Mouse (Mus musculus) neural tube, embryonic 15.5 days (tissue): ENCODE results near the gene Znrf4. TPM values are rescaled to one million over a fixed set of nuclear protein-coding genes. Genes with fewer than 3 reads are reported as not detected.

ENCODE experiments used
- ATAC-seq: fragments of 200-750 bp; cut with Nextera tagmentation; 2 replicates; pipeline ENCODE4 v1.8.0; 2017; ENCODE audit warnings: mild to moderate bottlenecking, moderate TSS enrichment, moderate library complexity; ENCODE audit not compliant: low FRiP score
- H3K27ac ChIP-seq: fragments of 300-500 bp; sonication (generic); replicated peaks from 2 replicates; pipeline ENCODE4 v1.5.1; 2015; ENCODE audit warnings: mild to moderate bottlenecking, inconsistent platforms
- H3K27me3 ChIP-seq: fragments of 300-500 bp; sonication (generic); replicated peaks from 2 replicates; pipeline ENCODE4 v1.6.1; 2015; ENCODE audit warnings: inconsistent platforms
- H3K36me3 ChIP-seq: fragments of 300-500 bp; sonication (generic); 2 replicates; pipeline ENCODE4 v1.6.1; 2015; ENCODE audit warnings: inconsistent platforms
- H3K4me1 ChIP-seq: fragments of 300-500 bp; sonication (generic); 2 replicates; pipeline ENCODE4 v1.6.1; 2015; ENCODE audit warnings: inconsistent platforms
- H3K4me2 ChIP-seq: fragments of 300-500 bp; sonication (generic); 2 replicates; pipeline ENCODE4 v1.6.1; 2015; ENCODE audit warnings: inconsistent platforms, mild to moderate bottlenecking, moderate library complexity
- H3K4me3 ChIP-seq: fragments of 300-500 bp; sonication (generic); replicated peaks from 2 replicates; pipeline ENCODE4 v1.5.1; 2015; ENCODE audit warnings: mild to moderate bottlenecking, inconsistent platforms
- H3K9ac ChIP-seq: fragments of 300-500 bp; sonication (generic); replicated peaks from 2 replicates; pipeline ENCODE4 v1.6.1; 2015; ENCODE audit warnings: mild to moderate bottlenecking, inconsistent platforms
- H3K9me3 ChIP-seq: fragments of 300-500 bp; sonication (generic); replicated peaks from 2 replicates; pipeline ENCODE4 v1.6.1; 2016; ENCODE audit warnings: inconsistent platforms
- WGBS: fragments of 180-500 bp; shearing (Covaris S2); methylation state at CpG from one replicate; pipeline ENCODE4 v1.1.7; 2015; ENCODE audit warnings: mixed read lengths; 5-methylcytosine and 5-hydroxymethylcytosine counted together
- polyA plus RNA-seq: library from polyadenylated mRNA; unstranded; fragments of >200 nt; fragmentation: Nextera tagmentation; extraction: Ambion mirVana; gene quantifications from 2 replicates; pipeline ENCODE4 v1.2.1, GENCODE M21; 2015

The Znrf4 gene
- polyA plus RNA-seq, 1 experiment from 2014 or later = not detected

- Histone ChIP-seq H3K9ac (no peak overlapping the region), H3K36me3 (no peaks in the 10 kb centered on the region), H3K4me2 (no peak overlapping the region), H3K4me3 (no peak overlapping the region), H3K27me3 (no peaks in the 10 kb centered on the region), H3K9me3 (no peaks in the 10 kb centered on the region), H3K27ac (no peak overlapping the region), H3K4me1 (peaks cover 23% of the 10 kb centered on the region)
- no peak for ATAC-seq
- 60% methylated on average over 9 of the region's 9 CpGs for WGBS
Observed at GRCm38 (mm10) chr17:56485118-56485517, 27.1 kb downstream of the Znrf4 start.

GRCm38 (mm10) chr17:56482671-56483070, 29.6 kb downstream of the Znrf4 start:
- 82% methylated on average over 1 of the region's 1 CpGs for WGBS
- Histone ChIP-seq H3K36me3 (no peaks in the 10 kb centered on the region), H3K4me3 (no peak overlapping the region), H3K27ac (no peak overlapping the region), H3K9me3 (no peaks in the 10 kb centered on the region), H3K4me1 (peaks cover 14% of the 10 kb centered on the region), H3K4me2 (no peak overlapping the region), H3K9ac (no peak overlapping the region), H3K27me3 (no peaks in the 10 kb centered on the region)
- no peak for ATAC-seq

GRCm38 (mm10) chr17:56479358-56479757, 32.9 kb downstream of the Znrf4 start:
- H3K36me3 ChIP-seq = no peaks in the 10 kb centered on the region
- H3K9me3 ChIP-seq = no peaks in the 10 kb centered on the region
- 16% methylated on average over 6 of the region's 6 CpGs for WGBS
- ATAC-seq = no peak
- no peak overlapping the region for H3K4me3 ChIP-seq
- peaks cover 13% of the 10 kb centered on the region for H3K4me1 ChIP-seq
- H3K27ac ChIP-seq = no peak overlapping the region
- no peaks in the 10 kb centered on the region for H3K27me3 ChIP-seq
- no peak overlapping the region for H3K4me2 ChIP-seq
- no peak overlapping the region for H3K9ac ChIP-seq

GRCm38 (mm10) chr17:56478191-56478611, 34.0 kb downstream of the Znrf4 start:
- Histone ChIP-seq H3K27me3 (no peaks in the 10 kb centered on the region), H3K9me3 (no peaks in the 10 kb centered on the region), H3K4me2 (no peak overlapping the region), H3K4me3 (no peak overlapping the region), H3K27ac (no peak overlapping the region), H3K4me1 (peaks cover 25% of the 10 kb centered on the region), H3K9ac (no peak overlapping the region), H3K36me3 (no peaks in the 10 kb centered on the region)
- no peak for ATAC-seq
- whole genome bisulfite sequencing = 69% methylated on average over 11 of the region's 11 CpGs

GRCm38 (mm10) chr17:56477191-56477818, 34.9 kb downstream of the Znrf4 start:
- H3K4me1 ChIP-seq = peaks cover 34% of the 10 kb centered on the region
- WGBS = 58% methylated on average over 19 of the region's 19 CpGs

GRCm38 (mm10) chr17:56476402-56476752, 35.9 kb downstream of the Znrf4 start, which contains the start of gene Ptprs:
Ptprs (minus strand) TSS chr17:56476483.
- ATAC-seq = peak; percentile 90
- under 1% methylated on average over 27 of the region's 27 CpGs for WGBS
- Histone ChIP-seq H3K27me3 (no peaks in the 10 kb centered on the region), H3K4me1 (peaks cover 43% of the 10 kb centered on the region), H3K36me3 (no peaks in the 10 kb centered on the region), H3K4me3 (peak within 1 kb of the TSS; percentile 74), H3K9ac (peak within 1 kb of the TSS; percentile 99), H3K9me3 (no peaks in the 10 kb centered on the region), H3K27ac (peak within 1 kb of the TSS; percentile 98), H3K4me2 (peak within 1 kb of the TSS; percentile 85)

More at GRCm38 (mm10) chr17:56477191-56477818, 34.9 kb downstream of the Znrf4 start:
- H3K9ac ChIP-seq = no peak overlapping the region
- H3K27ac ChIP-seq = no peak overlapping the region
- no peaks in the 10 kb centered on the region for H3K9me3 ChIP-seq
- no peaks in the 10 kb centered on the region for H3K36me3 ChIP-seq
- no peak overlapping the region for H3K4me3 ChIP-seq
- no peak overlapping the region for H3K4me2 ChIP-seq
- no peaks in the 10 kb centered on the region for H3K27me3 ChIP-seq
- ATAC-seq = no peak

- ATAC-seq = peak; percentile 51
- under 1% methylated on average over 63 of the region's 66 CpGs for WGBS
- H3K9ac ChIP-seq = peak overlapping the region; percentile 99
Observed at GRCm38 (mm10) chr17:56475584-56476401, 36.4 kb downstream of the Znrf4 start.

GRCm38 (mm10) chr17:56474831-56475581, 37.2 kb downstream of the Znrf4 start:
- ATAC-seq = peak; percentile 3; the same call in 1 of the 2 replicates
- H3K4me1 ChIP-seq = peaks cover 57% of the 10 kb centered on the region
- WGBS = under 1% methylated on average over 24 of the region's 24 CpGs

More at GRCm38 (mm10) chr17:56475584-56476401, 36.4 kb downstream of the Znrf4 start:
- H3K9me3 ChIP-seq = no peaks in the 10 kb centered on the region
- no peaks in the 10 kb centered on the region for H3K36me3 ChIP-seq
- peaks cover 49% of the 10 kb centered on the region for H3K4me1 ChIP-seq
- H3K4me3 ChIP-seq = peak overlapping the region; percentile 74
- no peaks in the 10 kb centered on the region for H3K27me3 ChIP-seq
- peak overlapping the region; percentile 98 for H3K27ac ChIP-seq
- H3K4me2 ChIP-seq = peak overlapping the region; percentile 85

GRCm38 (mm10) chr17:56474311-56474830, 37.9 kb downstream of the Znrf4 start:
- Histone ChIP-seq H3K27ac (peak overlapping the region; percentile 98), H3K4me2 (peak overlapping the region; percentile 85), H3K27me3 (no peaks in the 10 kb centered on the region), H3K9me3 (no peaks in the 10 kb centered on the region), H3K4me3 (peak overlapping the region; percentile 74), H3K9ac (peak overlapping the region; percentile 99), H3K36me3 (no peaks in the 10 kb centered on the region), H3K4me1 (peaks cover 63% of the 10 kb centered on the region)
- 3% methylated on average over 32 of the region's 32 CpGs for WGBS
- no peak; the same call in 1 of the 2 replicates for ATAC-seq

More at GRCm38 (mm10) chr17:56474831-56475581, 37.2 kb downstream of the Znrf4 start:
- Histone ChIP-seq H3K9ac (peak overlapping the region; percentile 99), H3K4me2 (peak overlapping the region; percentile 85), H3K27me3 (no peaks in the 10 kb centered on the region), H3K36me3 (no peaks in the 10 kb centered on the region), H3K9me3 (no peaks in the 10 kb centered on the region), H3K27ac (peak overlapping the region; percentile 98), H3K4me3 (peak overlapping the region; percentile 74)

GRCm38 (mm10) chr17:56473611-56473905, 38.7 kb downstream of the Znrf4 start:
- no peaks in the 10 kb centered on the region for H3K27me3 ChIP-seq
- no peaks in the 10 kb centered on the region for H3K9me3 ChIP-seq
- H3K4me1 ChIP-seq = peaks cover 69% of the 10 kb centered on the region
- no peaks in the 10 kb centered on the region for H3K36me3 ChIP-seq
- WGBS = 2% methylated on average over 11 of the region's 11 CpGs
- no peak for ATAC-seq
- H3K9ac ChIP-seq = peak overlapping the region; percentile 99
- H3K4me2 ChIP-seq = peak overlapping the region; percentile 85
- H3K4me3 ChIP-seq = peak overlapping the region; percentile 74
- H3K27ac ChIP-seq = peak overlapping the region; percentile 98
